Mouse (Mus musculus) right cerebral cortex, postnatal 36 days (tissue): ENCODE measurements around the gene Alpl.

Experiments
- DNase-seq, 2 experiments: peaks; one replicate each; pipeline ENCODE4 v3.0.0; 2022; ENCODE audit warnings: low spot score in 2 of 2, mixed read lengths in 1 of 2

The Alpl gene

GRCm38 (mm10) chr4:137717671-137718070 is 78.5 kb downstream of the Alpl start:
- no peak for DNase-seq

- DNase-seq = no peak
Measured at GRCm38 (mm10) chr4:137717005-137717404, 79.2 kb downstream of the Alpl start.

- DNase-seq = no peak
Measured at GRCm38 (mm10) chr4:137714020-137714624, 82.1 kb downstream of the Alpl start.

- no peak for DNase-seq
Measured at GRCm38 (mm10) chr4:137712963-137713362, 83.2 kb downstream of the Alpl start.

GRCm38 (mm10) chr4:137707216-137707990 is 88.8 kb downstream of the Alpl start:
- DNase-seq = no peak

GRCm38 (mm10) chr4:137706510-137706909 is 89.7 kb downstream of the Alpl start:
- DNase-seq = no peak

- no peak for DNase-seq
Measured at GRCm38 (mm10) chr4:137705379-137705778, 90.8 kb downstream of the Alpl start.

- DNase-seq = no peak
Measured at GRCm38 (mm10) chr4:137704561-137704960, 91.6 kb downstream of the Alpl start.

GRCm38 (mm10) chr4:137703077-137703476 is 93.1 kb downstream of the Alpl start:
- no peak for DNase-seq

- no peak for DNase-seq
Measured at GRCm38 (mm10) chr4:137700960-137701359, 95.2 kb downstream of the Alpl start.

GRCm38 (mm10) chr4:137699264-137700211 is 96.6 kb downstream of the Alpl start:
- no peak for DNase-seq

- no peak for DNase-seq
Measured at GRCm38 (mm10) chr4:137698076-137698985, 97.9 kb downstream of the Alpl start.

- DNase-seq = no peak
Measured at GRCm38 (mm10) chr4:137697156-137697885, 98.9 kb downstream of the Alpl start.

- no peak for DNase-seq
Measured at GRCm38 (mm10) chr4:137695900-137696299, 100.3 kb downstream of the Alpl start.

GRCm38 (mm10) chr4:137695300-137695699 is 100.9 kb downstream of the Alpl start:
- no peak for DNase-seq

- peak; percentile 73 to 84 for DNase-seq
Measured at GRCm38 (mm10) chr4:137692107-137692902, 103.9 kb downstream of the Alpl start.
